Mouse (Mus musculus) liver, embryonic 13.5 days (tissue): Measurements from ENCODE around the gene Dock1. TPM values are rescaled to one million over a fixed set of nuclear protein-coding genes. Genes with fewer than 3 reads are reported as not detected.

Experiments used
- ATAC-seq: fragments of 200-750 bp; cut with Nextera tagmentation; 2 replicates; pipeline ENCODE4 v1.8.0; 2017; ENCODE audit warnings: low read depth, mild to moderate bottlenecking, moderate number of reproducible peaks, moderate library complexity
- DNase-seq: peaks from one replicate; pipeline ENCODE4 v3.0.0; 2022
- H3K27ac ChIP-seq: fragments of 300-500 bp; sonication (generic); 2 replicates; pipeline ENCODE4 v1.5.1; 2015; ENCODE audit warnings: moderate library complexity, mild to moderate bottlenecking, inconsistent platforms
- H3K27me3 ChIP-seq: fragments of 300-500 bp; sonication (generic); 2 replicates; pipeline ENCODE4 v1.6.1; 2015; ENCODE audit warnings: mild to moderate bottlenecking, inconsistent platforms
- H3K36me3 ChIP-seq: fragments of 300-500 bp; sonication (generic); 2 replicates; pipeline ENCODE4 v1.6.1; 2015; ENCODE audit warnings: mild to moderate bottlenecking, inconsistent platforms
- H3K4me1 ChIP-seq: fragments of 300-500 bp; sonication (generic); replicated peaks from 2 replicates; pipeline ENCODE4 v1.6.1; 2015; ENCODE audit warnings: inconsistent platforms
- H3K4me2 ChIP-seq: fragments of 300-500 bp; sonication (generic); 2 replicates; pipeline ENCODE4 v1.6.1; 2015; ENCODE audit warnings: inconsistent platforms, mild to moderate bottlenecking, moderate library complexity
- H3K4me3 ChIP-seq: fragments of 300-500 bp; sonication (generic); replicated peaks from 2 replicates; pipeline ENCODE4 v1.5.1; 2015; ENCODE audit warnings: mild to moderate bottlenecking, inconsistent platforms
- H3K9ac ChIP-seq: fragments of 300-500 bp; sonication (generic); 2 replicates; pipeline ENCODE4 v1.6.1; 2015; ENCODE audit warnings: mild to moderate bottlenecking, inconsistent platforms
- H3K9me3 ChIP-seq: fragments of 300-500 bp; sonication (generic); replicated peaks from 2 replicates; pipeline ENCODE4 v1.6.1; 2016; ENCODE audit warnings: inconsistent platforms
- WGBS: fragments of 180-500 bp; shearing (Covaris S2); methylation state at CpG from one replicate; pipeline ENCODE4 v1.1.7; 2015; ENCODE audit not compliant: insufficient replicate concordance; 5-methylcytosine and 5-hydroxymethylcytosine counted together
- polyA plus RNA-seq: library from polyadenylated mRNA; unstranded; fragments of >200 nt; fragmentation: Nextera tagmentation; extraction: Ambion mirVana; gene quantifications from 2 replicates; pipeline ENCODE4 v1.2.1, GENCODE M21; 2015

The Dock1 gene
- polyA plus RNA-seq, 1 experiment from 2014 or later, result 2.6 TPM

GRCm38 (mm10) chr7:135125296-135126065 lies 455.0 kb downstream of the Dock1 start:
- Histone ChIP-seq H3K9ac (no peak overlapping the region), H3K27me3 (no peaks in the 10 kb centered on the region), H3K9me3 (no peaks in the 10 kb centered on the region), H3K27ac (no peak overlapping the region), H3K4me2 (no peak overlapping the region), H3K4me3 (no peak overlapping the region), H3K36me3 (no peaks in the 10 kb centered on the region), H3K4me1 (no peaks in the 10 kb centered on the region)
- ATAC-seq (no peak), DNase-seq (no peak)
- 69% methylated on average over 10 of the region's 10 CpGs for WGBS

- ATAC-seq (no peak), DNase-seq (no peak)
- no peak overlapping the region for H3K4me2 ChIP-seq
- no peaks in the 10 kb centered on the region for H3K27me3 ChIP-seq
- no peaks in the 10 kb centered on the region for H3K9me3 ChIP-seq
- no peak overlapping the region for H3K27ac ChIP-seq
- H3K36me3 ChIP-seq, result no peaks in the 10 kb centered on the region
- H3K9ac ChIP-seq, result no peak overlapping the region
- 65% methylated on average over 4 of the region's 4 CpGs for WGBS
- H3K4me3 ChIP-seq, result no peak overlapping the region
- H3K4me1 ChIP-seq, result no peaks in the 10 kb centered on the region
Measured at GRCm38 (mm10) chr7:135132461-135132860, 462.0 kb downstream of the Dock1 start.

- ATAC-seq, result no peak
- Histone ChIP-seq H3K4me2 (no peak overlapping the region), H3K27me3 (no peaks in the 10 kb centered on the region), H3K9me3 (no peaks in the 10 kb centered on the region), H3K4me3 (no peak overlapping the region), H3K27ac (no peak overlapping the region), H3K4me1 (no peaks in the 10 kb centered on the region), H3K36me3 (no peaks in the 10 kb centered on the region), H3K9ac (no peak overlapping the region)
- WGBS, result 77% methylated on average over 12 of the region's 12 CpGs
- DNase-seq, result no peak
Measured at GRCm38 (mm10) chr7:135134619-135135018, 464.2 kb downstream of the Dock1 start.

- Histone ChIP-seq H3K36me3 (no peaks in the 10 kb centered on the region), H3K27ac (no peak overlapping the region), H3K4me1 (no peaks in the 10 kb centered on the region), H3K4me3 (no peak overlapping the region), H3K9ac (no peak overlapping the region), H3K9me3 (no peaks in the 10 kb centered on the region), H3K27me3 (no peaks in the 10 kb centered on the region), H3K4me2 (no peak overlapping the region)
- DNase-seq, result no peak
- WGBS, result 60% methylated on average over 5 of the region's 5 CpGs
- ATAC-seq, result no peak
Measured at GRCm38 (mm10) chr7:135139153-135139612, 468.7 kb downstream of the Dock1 start.

- WGBS, result 82% methylated on average over 4 of the region's 4 CpGs
- H3K27me3 ChIP-seq, result no peaks in the 10 kb centered on the region
- H3K9ac ChIP-seq, result no peak overlapping the region
- no peak overlapping the region for H3K27ac ChIP-seq
- DNase-seq (no peak), ATAC-seq (no peak)
- H3K4me1 ChIP-seq, result no peaks in the 10 kb centered on the region
- no peak overlapping the region for H3K4me3 ChIP-seq
- H3K4me2 ChIP-seq, result no peak overlapping the region
- H3K36me3 ChIP-seq, result peaks cover 2% of the 10 kb centered on the region; the same call in 1 of the 2 replicates
- no peaks in the 10 kb centered on the region for H3K9me3 ChIP-seq
Measured at GRCm38 (mm10) chr7:135144731-135145130, 474.3 kb downstream of the Dock1 start.

GRCm38 (mm10) chr7:135150926-135151325 lies 480.5 kb downstream of the Dock1 start:
- no peaks in the 10 kb centered on the region for H3K4me1 ChIP-seq
- H3K36me3 ChIP-seq, result peaks cover 2% of the 10 kb centered on the region; the same call in 1 of the 2 replicates
- no peaks in the 10 kb centered on the region for H3K27me3 ChIP-seq
- H3K9ac ChIP-seq, result no peak overlapping the region
- H3K4me2 ChIP-seq, result no peak overlapping the region
- H3K4me3 ChIP-seq, result no peak overlapping the region
- DNase-seq (no peak), ATAC-seq (no peak)
- H3K27ac ChIP-seq, result no peak overlapping the region
- 60% methylated on average over 2 of the region's 2 CpGs for WGBS
- no peaks in the 10 kb centered on the region for H3K9me3 ChIP-seq

- 60% methylated on average over 5 of the region's 5 CpGs for whole genome bisulfite sequencing
- no peaks in the 10 kb centered on the region for H3K9me3 ChIP-seq
- H3K4me1 ChIP-seq, result no peaks in the 10 kb centered on the region
- H3K4me2 ChIP-seq, result no peak overlapping the region
- no peaks in the 10 kb centered on the region for H3K36me3 ChIP-seq
- no peak for ATAC-seq
- DNase-seq, result no peak
- no peak overlapping the region for H3K9ac ChIP-seq
- no peak overlapping the region for H3K4me3 ChIP-seq
- no peaks in the 10 kb centered on the region for H3K27me3 ChIP-seq
- H3K27ac ChIP-seq, result no peak overlapping the region
Measured at GRCm38 (mm10) chr7:135157571-135157970, 487.1 kb downstream of the Dock1 start.

GRCm38 (mm10) chr7:135158381-135158780 lies 487.9 kb downstream of the Dock1 start:
- no peak for ATAC-seq
- WGBS, result 79% methylated on average over 10 of the region's 10 CpGs

GRCm38 (mm10) chr7:135159606-135160005 lies 489.2 kb downstream of the Dock1 start:
- Histone ChIP-seq H3K4me3 (no peak overlapping the region), H3K9ac (no peak overlapping the region), H3K4me2 (no peak overlapping the region), H3K4me1 (no peaks in the 10 kb centered on the region), H3K36me3 (no peaks in the 10 kb centered on the region), H3K9me3 (no peaks in the 10 kb centered on the region), H3K27me3 (no peaks in the 10 kb centered on the region), H3K27ac (no peak overlapping the region)
- 78% methylated on average over 4 of the region's 4 CpGs for WGBS
- ATAC-seq (no peak), DNase-seq (no peak)

More at GRCm38 (mm10) chr7:135158381-135158780, 487.9 kb downstream of the Dock1 start:
- H3K4me2 ChIP-seq, result no peak overlapping the region
- H3K36me3 ChIP-seq, result no peaks in the 10 kb centered on the region
- no peaks in the 10 kb centered on the region for H3K4me1 ChIP-seq
- no peak overlapping the region for H3K27ac ChIP-seq
- H3K27me3 ChIP-seq, result no peaks in the 10 kb centered on the region
- H3K9ac ChIP-seq, result no peak overlapping the region
- H3K4me3 ChIP-seq, result no peak overlapping the region
- DNase-seq, result no peak
- no peaks in the 10 kb centered on the region for H3K9me3 ChIP-seq

GRCm38 (mm10) chr7:135165155-135165554 lies 494.7 kb downstream of the Dock1 start:
- Histone ChIP-seq H3K27ac (no peak overlapping the region), H3K9me3 (no peaks in the 10 kb centered on the region), H3K27me3 (no peaks in the 10 kb centered on the region), H3K4me3 (no peak overlapping the region), H3K4me1 (no peaks in the 10 kb centered on the region), H3K36me3 (peaks cover 3% of the 10 kb centered on the region; the same call in 1 of the 2 replicates), H3K4me2 (no peak overlapping the region), H3K9ac (no peak overlapping the region)
- ATAC-seq (no peak), DNase-seq (peak; percentile 6)
- WGBS, result 38% methylated on average over 3 of the region's 3 CpGs

- Histone ChIP-seq H3K4me2 (no peak overlapping the region), H3K4me3 (no peak overlapping the region), H3K9ac (no peak overlapping the region), H3K27me3 (no peaks in the 10 kb centered on the region), H3K4me1 (no peaks in the 10 kb centered on the region), H3K9me3 (no peaks in the 10 kb centered on the region), H3K36me3 (peaks cover 3% of the 10 kb centered on the region; the same call in 1 of the 2 replicates), H3K27ac (no peak overlapping the region)
- WGBS, result 62% methylated on average over 4 of the region's 4 CpGs
- ATAC-seq, result no peak
- DNase-seq, result no peak
Measured at GRCm38 (mm10) chr7:135169936-135170335, 499.5 kb downstream of the Dock1 start.

GRCm38 (mm10) chr7:135172219-135172618 lies 501.8 kb downstream of the Dock1 start:
- Histone ChIP-seq H3K27ac (no peak overlapping the region), H3K36me3 (peaks cover 3% of the 10 kb centered on the region; the same call in 1 of the 2 replicates), H3K9me3 (no peaks in the 10 kb centered on the region), H3K27me3 (no peaks in the 10 kb centered on the region), H3K4me1 (no peaks in the 10 kb centered on the region), H3K9ac (no peak overlapping the region), H3K4me2 (no peak overlapping the region), H3K4me3 (no peak overlapping the region)
- WGBS, result 77% methylated on average over 9 of the region's 9 CpGs
- ATAC-seq (no peak), DNase-seq (no peak)
